Mouse (Mus musculus): Measurements from ENCODE around the gene Ppp2r2c.

Gene Ppp2r2c

GRCm38 (mm10) chr5:36895621-36896573 lies 27.6 kb downstream of the Ppp2r2c start:
- WGBS: 53% methylated on average over 10 of the region's 10 CpGs

GRCm38 (mm10) chr5:36897999-36898398 lies 29.7 kb downstream of the Ppp2r2c start:
- WGBS: 43% methylated on average over 8 of the region's 8 CpGs

DNA sequence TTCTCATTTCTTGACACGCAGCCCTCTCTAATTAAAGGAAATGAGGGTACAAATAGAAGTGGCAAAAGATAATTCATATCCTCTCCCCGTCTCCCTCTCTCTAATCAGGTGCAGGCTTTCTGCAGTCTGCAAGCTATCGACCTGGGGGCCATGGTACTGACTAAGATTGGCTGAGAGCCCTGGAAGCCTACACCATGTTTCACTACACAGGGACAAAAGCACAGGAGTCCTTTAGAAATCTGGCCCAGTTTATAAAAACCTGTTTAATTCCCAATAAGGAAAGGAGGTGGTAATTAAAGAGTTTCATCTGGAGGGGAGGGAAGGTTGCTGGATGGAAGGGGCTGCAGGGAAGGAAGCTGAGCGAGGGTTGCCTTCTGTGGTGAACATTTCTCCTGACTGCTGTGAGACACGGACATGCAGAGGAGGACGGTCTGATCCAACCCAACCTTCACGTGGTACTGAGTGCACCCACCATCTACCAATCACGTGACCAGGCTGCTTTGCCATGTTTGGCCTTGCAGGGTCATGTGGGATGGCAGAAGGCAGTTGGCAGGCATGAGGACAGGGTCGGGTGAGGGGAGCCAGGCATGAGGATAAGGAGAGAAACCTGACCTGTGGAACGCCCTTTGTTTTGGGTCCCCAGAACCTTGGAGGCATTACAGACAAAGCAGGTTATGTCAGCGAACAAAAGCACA lies 30.2 kb downstream of the Ppp2r2c start:
- 40% methylated on average over 11 of the region's 11 CpGs for WGBS

DNA sequence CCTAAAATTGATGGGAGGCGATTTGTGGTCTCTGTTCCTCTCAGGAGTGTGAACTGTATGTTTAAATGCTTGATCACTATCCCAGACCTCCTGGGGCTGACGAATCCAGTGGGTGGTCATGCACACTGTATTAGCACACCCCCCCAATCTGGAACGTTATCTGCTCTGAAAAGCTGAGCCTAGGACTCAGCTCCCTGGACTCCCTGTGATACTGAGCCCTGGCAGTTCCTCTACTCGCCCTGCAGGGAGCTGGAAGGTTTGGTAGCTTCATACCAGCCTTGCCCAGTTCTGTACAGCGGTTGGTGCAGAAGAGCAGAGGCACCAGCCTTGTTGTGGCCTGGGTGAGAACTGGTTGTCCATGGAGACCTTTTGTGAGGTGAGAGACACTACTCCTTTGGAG lies 31.1 kb downstream of the Ppp2r2c start:
- 59% methylated on average over 5 of the region's 5 CpGs for WGBS

DNA sequence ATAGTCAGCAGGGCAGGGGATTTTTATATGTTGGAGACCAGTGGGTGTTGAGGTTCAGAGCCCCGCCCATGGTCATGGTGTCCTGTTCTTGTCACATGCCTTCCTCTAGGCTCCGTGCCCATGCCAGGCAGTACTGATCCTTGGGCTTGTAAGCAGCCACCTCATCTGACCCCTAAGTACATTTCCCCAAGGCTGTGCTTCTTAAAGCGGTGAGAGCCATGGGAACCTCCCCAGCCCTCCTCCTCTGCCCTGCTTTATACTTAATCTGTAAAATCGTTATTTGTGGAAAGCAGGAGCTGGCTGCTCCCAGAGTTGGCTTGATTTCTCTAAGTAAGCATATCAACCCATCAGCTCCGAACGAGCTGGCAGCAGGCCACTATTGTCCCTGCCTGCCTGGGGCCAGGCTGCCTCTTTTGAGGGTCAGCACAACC lies 31.9 kb downstream of the Ppp2r2c start:
- WGBS: 15% methylated on average over 6 of the region's 6 CpGs

GRCm38 (mm10) chr5:36902807-36903206 lies 34.5 kb downstream of the Ppp2r2c start:
- 80% methylated on average over 2 of the region's 2 CpGs for WGBS

DNA sequence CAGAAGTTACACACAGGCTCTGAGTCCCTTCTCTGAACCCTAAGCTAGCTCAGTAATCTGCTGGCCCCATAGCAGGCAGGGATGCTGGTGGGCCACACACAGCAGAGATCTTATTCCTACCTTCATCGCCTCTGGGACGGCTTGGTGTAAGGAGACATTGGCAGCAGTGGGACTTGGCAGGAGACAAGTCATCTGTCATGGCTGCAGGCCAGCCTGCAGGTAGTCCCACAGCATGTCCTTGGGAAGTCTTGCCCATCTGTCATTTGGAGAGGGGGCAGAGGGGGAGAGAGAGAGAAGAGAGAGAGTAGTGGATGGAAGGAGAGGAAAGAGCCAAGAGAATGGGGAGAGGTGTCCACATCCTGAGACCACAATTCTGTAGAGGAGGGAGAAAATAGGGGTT lies 35.8 kb downstream of the Ppp2r2c start:
- WGBS: 36% methylated on average over 2 of the region's 2 CpGs

- WGBS: 66% methylated on average over 9 of the region's 9 CpGs
Measured at GRCm38 (mm10) chr5:36904703-36905102, 36.4 kb downstream of the Ppp2r2c start.

GRCm38 (mm10) chr5:36905216-36905615 lies 36.9 kb downstream of the Ppp2r2c start:
- WGBS: 73% methylated on average over 8 of the region's 8 CpGs

DNA sequence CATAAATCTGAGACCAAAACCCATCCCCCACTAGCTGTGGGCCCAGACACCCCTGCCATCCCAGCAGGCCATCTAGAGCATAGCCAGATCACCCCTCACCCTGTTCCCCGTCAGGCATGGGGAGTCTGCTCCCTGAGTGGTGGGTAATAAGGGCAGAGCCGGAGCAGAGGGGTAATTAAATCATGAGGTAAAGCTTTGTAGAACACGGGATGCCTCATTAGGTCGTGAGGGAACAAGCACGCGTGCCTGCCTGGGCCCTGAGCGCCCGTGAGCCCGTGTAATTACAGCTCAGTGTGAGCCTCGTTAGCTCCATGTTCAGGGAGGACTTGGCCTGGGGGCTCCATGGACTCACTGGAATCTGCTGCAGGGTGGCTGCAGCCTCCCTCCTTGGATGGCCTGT lies 39.4 kb downstream of the Ppp2r2c start:
- WGBS: 53% methylated on average over 10 of the region's 10 CpGs

DNA sequence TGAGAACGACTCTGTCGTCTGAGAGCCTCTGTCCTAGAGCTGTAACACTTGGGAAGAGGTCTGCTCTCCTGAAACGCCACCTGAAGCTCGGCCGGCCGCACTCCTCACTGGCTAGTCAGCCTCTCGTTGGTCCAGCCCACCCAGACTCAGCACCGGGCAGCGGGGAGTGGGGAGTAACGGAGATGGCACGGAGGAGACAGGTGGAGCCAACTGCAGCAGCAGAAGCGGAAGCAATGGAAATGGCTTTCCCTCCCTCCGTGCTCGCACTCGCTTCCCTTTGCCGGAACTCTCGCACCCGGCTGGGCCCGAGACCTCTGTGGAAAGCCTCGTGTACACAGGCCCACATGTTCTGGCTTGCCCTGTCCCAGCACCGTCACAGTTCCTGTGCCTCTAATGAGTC lies 41.2 kb downstream of the Ppp2r2c start:
- 86% methylated on average over 21 of the region's 21 CpGs for WGBS

DNA sequence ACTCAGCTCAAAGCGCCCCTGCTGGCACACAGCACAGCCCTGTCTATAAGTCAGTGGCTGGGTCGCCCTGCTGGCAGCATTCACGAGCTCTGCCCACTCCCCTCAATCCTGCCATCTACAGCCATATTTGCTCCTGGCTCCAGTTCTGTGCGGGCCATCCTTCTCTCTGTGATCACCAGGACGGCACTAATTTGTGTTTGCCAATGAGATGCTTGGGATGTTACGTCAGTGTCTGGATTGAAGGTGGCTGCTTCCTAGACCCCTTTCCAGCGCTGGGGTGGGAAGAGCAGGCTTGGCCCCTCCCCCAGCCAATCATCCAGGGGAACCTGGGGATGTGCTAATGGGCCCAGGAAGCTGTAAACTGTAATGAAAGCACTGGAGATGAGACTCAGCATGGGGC lies 42.7 kb downstream of the Ppp2r2c start:
- WGBS: 24% methylated on average over 7 of the region's 7 CpGs

DNA sequence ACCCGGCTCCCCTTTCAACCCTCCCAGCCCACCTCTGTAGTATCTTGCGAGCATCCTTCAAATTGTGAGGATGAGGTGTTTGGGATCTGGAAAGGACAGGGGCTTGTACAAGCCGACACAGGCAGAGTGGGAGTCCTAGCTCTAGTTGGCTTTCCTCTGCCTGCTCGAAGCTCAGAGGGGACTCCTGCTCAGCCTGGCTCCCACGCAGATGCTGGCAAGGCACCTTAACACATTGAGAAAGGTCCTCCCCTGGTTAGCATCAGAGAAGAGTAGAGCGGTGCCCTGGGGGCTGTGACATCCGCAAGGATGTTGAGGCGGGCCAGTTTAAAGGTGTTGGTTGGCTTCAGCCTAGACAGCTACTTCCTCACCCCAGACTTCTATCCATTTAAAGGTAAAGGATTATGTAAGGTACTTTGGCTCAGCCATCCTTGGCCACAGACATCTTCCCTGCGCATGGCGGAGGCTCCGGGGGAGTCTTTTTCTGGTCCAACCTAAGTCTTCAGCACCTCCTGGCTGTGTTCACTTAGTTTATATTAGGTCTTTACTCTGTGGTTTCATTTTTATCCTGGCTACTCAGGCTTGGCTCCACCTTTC lies 43.5 kb downstream of the Ppp2r2c start:
- WGBS: 42% methylated on average over 11 of the region's 11 CpGs

- WGBS: 46% methylated on average over 14 of the region's 14 CpGs
Measured at GRCm38 (mm10) chr5:36912602-36913310, 44.4 kb downstream of the Ppp2r2c start.

DNA sequence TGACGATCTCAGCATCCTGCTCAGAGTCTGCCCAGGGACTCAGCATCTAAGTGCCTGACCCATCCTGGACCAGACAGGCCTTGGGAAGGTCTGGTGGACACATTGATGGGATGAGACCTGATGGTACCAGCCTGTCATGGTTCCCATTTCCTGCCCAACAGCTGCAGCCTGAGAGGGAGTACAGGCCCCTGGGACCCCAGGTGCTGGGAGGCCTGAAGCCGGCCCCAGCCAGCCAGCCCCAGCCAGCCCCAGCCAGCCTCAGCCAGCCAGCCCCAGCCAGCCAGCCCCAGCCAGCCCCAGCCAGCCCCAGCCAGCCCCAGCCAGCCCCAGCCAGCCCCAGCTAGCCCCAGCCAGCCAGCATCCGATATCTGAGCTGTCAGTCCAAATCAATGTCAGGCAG lies 46.9 kb downstream of the Ppp2r2c start:
- WGBS: 69% methylated on average over 3 of the region's 3 CpGs

GRCm38 (mm10) chr5:36916581-36916980 lies 48.3 kb downstream of the Ppp2r2c start:
- 56% methylated on average over 4 of the region's 4 CpGs for WGBS

- WGBS: 60% methylated on average over 4 of the region's 4 CpGs
Measured at GRCm38 (mm10) chr5:36917245-36917644, 48.9 kb downstream of the Ppp2r2c start.

- 60% methylated on average over 7 of the region's 7 CpGs for WGBS
Measured at GRCm38 (mm10) chr5:36918016-36918415, 49.7 kb downstream of the Ppp2r2c start.

DNA sequence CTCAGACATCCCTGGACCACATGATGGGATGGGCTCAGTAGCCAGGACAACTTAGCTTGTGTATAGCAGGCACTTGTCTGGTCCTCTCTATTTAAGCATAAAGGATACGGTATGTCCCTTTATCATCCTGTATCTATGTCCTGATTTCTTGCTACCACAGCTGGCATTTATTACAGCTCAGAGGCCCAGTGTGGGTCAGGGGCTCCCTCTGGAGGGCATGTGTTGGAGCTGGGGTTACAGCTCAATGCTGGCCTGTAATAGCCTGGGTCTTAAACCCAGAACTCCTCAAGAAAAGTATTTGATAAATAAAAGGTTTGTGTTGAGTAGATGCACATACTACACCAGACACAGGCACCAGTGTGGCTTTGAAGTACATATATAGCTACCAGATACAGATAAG lies 51.8 kb downstream of the Ppp2r2c start:
- WGBS: 34% methylated on average over 1 of the region's 1 CpGs

GRCm38 (mm10) chr5:36921871-36922270 lies 53.6 kb downstream of the Ppp2r2c start:
- 72% methylated on average over 1 of the region's 1 CpGs for WGBS

DNA sequence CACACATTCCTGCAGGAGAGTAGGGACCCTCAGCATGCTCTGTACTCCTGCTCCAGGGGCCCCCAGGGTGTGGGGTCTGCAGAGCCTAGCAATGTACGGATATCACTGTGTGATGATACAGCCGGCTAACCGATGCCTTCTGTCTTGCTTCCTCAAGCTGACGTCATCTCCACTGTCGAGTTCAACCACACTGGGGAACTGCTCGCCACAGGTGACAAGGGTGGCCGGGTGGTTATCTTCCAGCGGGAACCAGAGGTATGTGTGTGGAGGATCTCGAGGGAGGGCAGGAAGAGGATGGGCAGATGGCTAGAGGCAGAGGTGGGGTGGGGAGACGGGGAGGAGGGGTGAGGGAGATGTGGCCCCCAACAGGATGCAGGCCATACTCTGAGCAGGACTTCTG lies 54.5 kb downstream of the Ppp2r2c start:
- WGBS: 43% methylated on average over 10 of the region's 10 CpGs

Data from cerebral cortex, adult 2 months (tissue).